Mouse (Mus musculus): ENCODE measurements around the gene Efcab11.
"Not testable (repeated sequence)": the region's sequence is repeated elsewhere in the genome, so short reads cannot be mapped to it uniquely, and the experiment has no call there.

The Efcab11 gene

DNA sequence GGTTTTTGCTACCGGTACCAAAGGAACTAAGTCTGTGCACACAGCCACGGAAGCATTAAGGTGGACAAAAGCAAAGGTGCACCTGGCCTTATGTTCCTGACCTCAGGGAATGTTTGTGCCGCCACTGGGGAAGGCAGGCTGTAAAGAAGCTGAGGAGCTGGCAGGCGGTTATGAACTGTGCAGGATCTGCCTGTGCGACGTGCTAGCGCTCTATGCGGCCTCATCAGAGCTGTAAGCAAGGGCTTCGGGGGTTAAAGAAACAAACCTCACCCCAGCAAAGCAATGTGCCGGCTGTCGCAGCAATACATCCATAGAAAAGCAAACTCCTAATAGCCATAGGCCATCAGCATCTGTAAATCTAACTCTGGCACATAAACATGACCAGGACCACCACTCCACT lies 46.1 kb downstream of the Efcab11 start:
- CTCF ChIA-PET: interaction anchor here in 3 of 4 experiments (0.7 to 1.3 kb wide), 5 partner anchors 17 to 1050 kb away, joined by 3 to 8 read pairs (median 3); no protein-coding TSS in a partner anchor

DNA sequence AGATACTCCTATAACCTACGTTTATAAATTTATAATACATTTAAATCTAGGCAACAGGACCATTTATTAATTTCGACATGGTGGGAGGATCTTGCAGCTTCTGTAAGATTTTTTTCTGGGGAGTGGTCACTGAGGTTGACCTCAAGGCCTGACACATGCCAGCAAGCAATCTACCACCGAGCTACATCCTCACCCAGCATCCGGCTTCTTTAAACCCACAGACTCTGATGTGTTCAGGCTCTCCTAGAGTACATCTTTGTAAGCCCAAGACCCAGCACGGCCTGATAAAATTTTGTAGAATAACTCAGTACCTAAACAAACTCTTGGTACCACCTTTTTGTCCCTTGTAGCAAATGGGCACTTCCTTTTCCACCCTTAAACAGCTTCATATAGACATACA lies 46.7 kb downstream of the Efcab11 start:
- ChIA-PET POLR2A (interaction anchor here in 1 of 4 experiments (0.7 kb wide), 1 partner anchor 9 kb away, joined by 3 read pairs; no protein-coding TSS in a partner anchor), CTCF (interaction anchor here in 1 of 4 experiments (0.9 to 1.3 kb wide), 2 partner anchors 297 to 1049 kb away, joined by 3 read pairs; no protein-coding TSS in a partner anchor)

More for the DNA sequence above, 46.1 kb downstream of the Efcab11 start:
- POLR2A ChIA-PET: no interaction called here

DNA sequence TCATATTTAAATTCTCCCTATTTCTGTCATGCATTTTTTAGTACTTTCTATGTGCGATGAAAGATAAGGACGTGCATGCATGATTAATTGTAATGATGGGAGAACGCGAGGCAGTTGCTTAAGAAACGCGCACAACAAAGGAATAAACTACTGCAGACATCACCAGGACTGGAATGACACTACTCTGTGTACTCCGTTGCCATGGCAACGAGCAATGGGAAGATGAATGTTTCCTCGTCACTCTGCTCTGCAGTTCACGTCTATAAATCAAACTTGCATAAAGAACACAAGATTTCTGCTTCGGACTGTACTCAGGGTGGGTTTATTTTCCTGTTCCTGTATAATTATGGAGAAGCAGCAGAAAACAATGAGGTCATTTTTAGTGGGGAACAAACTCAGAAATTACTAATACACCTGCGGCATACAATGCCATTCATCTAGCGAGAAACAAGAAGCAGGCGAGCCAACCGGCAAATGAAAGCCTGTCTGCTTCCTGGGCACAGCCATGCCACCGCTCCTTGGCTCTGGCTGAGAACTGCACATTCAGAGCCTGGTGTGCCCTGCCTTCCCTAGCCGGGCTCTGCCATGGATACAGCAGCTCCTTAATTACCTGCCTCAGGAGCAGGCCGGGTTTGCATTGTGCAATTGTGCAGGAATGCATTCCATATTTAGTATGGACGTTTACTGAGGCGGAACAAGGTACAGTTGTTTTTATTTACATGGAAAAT lies 47.7 kb downstream of the Efcab11 start:
- ChIA-PET POLR2A (interaction anchor here in 1 of 4 experiments (0.7 kb wide), 1 partner anchor 8 kb away, joined by 3 read pairs; no protein-coding TSS in a partner anchor), CTCF (interaction anchor here in 1 of 4 experiments (0.5 kb wide), 1 partner anchor 664 kb away, joined by 6 read pairs; no protein-coding TSS in a partner anchor)

GRCm38 (mm10) chr12:99833476-99833875 lies 50.8 kb downstream of the Efcab11 start:
- POLR2A ChIA-PET: interaction anchor here in 1 of 4 experiments (0.7 kb wide), 1 partner anchor 1098 kb away, joined by 3 read pairs; no protein-coding TSS in a partner anchor
- CTCF ChIA-PET: interaction anchor here in 3 of 4 experiments (0.6 to 1.3 kb wide), 4 partner anchors 388 to 749 kb away, joined by 3 to 7 read pairs (median 3); no protein-coding TSS in a partner anchor

DNA sequence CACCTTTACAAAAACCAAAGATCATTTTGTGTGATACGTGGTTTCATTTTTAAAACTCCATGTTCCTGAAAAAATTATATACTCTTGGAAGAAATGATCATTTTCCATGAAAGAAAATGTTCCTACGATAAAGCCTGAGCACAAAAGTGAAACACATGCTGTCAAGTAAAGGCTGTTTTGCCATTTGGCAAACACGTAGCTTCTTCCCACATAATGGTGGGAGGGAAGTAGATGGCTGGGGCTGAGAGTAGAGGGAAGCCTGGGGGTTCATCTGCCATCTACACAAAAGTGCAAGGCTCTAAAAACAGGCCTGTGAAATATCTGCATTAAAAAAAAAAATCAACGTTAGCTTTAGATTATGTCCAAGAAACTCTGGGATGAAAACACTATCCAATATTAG lies 61.6 kb downstream of the Efcab11 start:
- POLR2A ChIA-PET: interaction anchor here in 1 of 4 experiments (0.6 kb wide), 1 partner anchor 673 kb away, joined by 3 read pairs; no protein-coding TSS in a partner anchor
- CTCF ChIA-PET: no interaction called here

- ChIA-PET CTCF (no interaction called here), POLR2A (no interaction called here)
These were observed 62.8 kb downstream of the Efcab11 start for GRCm38 (mm10) chr12:99821309-99821934.

GRCm38 (mm10) chr12:99819186-99819974 lies 64.9 kb downstream of the Efcab11 start:
- POLR2A ChIA-PET: interaction anchor here in 1 of 4 experiments (0.6 kb wide), 2 partner anchors 298 to 847 kb away, joined by 4 to 5 read pairs; no protein-coding TSS in a partner anchor
- CTCF ChIA-PET: interaction anchor here in 3 of 4 experiments (0.6 to 0.7 kb wide), 3 partner anchors 27 to 647 kb away, joined by 3 to 6 read pairs (median 5); no protein-coding TSS in a partner anchor

GRCm38 (mm10) chr12:99818006-99818405 lies 66.2 kb downstream of the Efcab11 start:
- ChIA-PET CTCF (interaction anchor here in 1 of 4 experiments (0.7 kb wide), 1 partner anchor 91 kb away, joined by 3 read pairs; no protein-coding TSS in a partner anchor), POLR2A (interaction anchor here in 1 of 4 experiments (0.9 kb wide), 1 partner anchor 35 kb away, joined by 3 read pairs; no protein-coding TSS in a partner anchor)

DNA sequence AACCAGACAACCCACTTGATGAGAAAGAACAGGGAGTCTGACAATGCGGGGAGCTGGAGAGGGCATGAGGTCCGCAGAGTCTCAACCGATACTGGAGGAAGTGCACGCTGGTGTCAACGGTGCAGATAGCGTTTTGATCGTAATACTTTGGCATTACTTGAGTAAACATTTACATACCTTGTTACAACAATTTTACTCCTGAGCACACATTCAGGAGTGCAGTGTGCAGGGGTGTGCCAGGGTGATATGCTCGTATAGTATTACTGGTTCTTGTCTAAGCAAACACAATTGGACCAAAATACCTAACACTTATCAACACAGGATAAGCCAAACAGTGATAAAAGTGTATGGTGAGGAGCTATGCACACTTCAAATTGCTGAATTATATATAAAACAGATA lies 69.0 kb downstream of the Efcab11 start:
- CTCF ChIA-PET: interaction anchor here in 1 of 4 experiments (0.6 kb wide), 1 partner anchor 731 kb away, joined by 4 read pairs; no protein-coding TSS in a partner anchor
- POLR2A ChIA-PET: interaction anchor here in 1 of 4 experiments (0.6 kb wide), 1 partner anchor 39 kb away, joined by 3 read pairs; no protein-coding TSS in a partner anchor

DNA sequence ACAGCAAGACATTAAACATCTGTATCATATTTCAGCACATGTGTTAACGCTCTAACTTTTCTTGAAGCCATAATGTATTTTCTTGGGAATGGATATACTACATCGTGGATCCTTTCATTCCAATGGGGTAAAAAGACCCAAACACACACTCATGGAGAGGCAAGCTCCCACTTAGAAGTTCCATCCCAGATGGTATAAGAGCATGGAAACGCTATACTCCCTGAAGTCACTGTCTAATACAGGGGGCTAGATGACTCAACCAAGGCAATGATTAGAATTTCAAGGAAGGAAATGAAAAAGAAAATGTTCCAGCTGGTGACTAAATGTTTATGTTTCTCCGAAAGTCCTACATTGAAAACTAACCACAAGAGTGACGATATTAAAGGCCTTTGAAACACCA lies 76.3 kb downstream of the Efcab11 start:
- ChIA-PET CTCF (no interaction called here), POLR2A (no interaction called here)

GRCm38 (mm10) chr12:99806741-99807140 lies 77.5 kb downstream of the Efcab11 start:
- CTCF ChIA-PET, POLR2A ChIA-PET: not testable (repeated sequence)

DNA sequence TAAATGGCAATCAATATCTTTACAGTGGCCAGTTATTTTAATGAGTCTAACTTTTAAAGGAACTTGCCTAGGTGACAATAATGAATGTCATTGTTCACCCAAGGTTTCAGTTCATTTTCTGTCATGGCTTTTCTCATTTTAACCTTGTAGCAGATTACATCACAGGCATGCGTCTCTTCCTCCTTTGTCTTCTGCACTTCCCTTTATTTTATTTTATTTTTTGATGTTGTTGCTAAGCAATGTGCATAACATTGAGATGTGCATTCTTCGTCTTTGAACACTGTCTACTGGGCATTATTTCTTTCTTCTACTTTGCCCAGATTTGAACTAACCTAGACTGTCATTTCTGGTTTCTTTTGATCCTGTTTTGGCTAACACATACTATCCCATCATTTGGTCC lies 88.3 kb downstream of the Efcab11 start:
- ChIA-PET POLR2A (interaction anchor here in 1 of 4 experiments (0.5 kb wide), 1 partner anchor 29 kb away, joined by 5 read pairs; no protein-coding TSS in a partner anchor), CTCF (no interaction called here)

DNA sequence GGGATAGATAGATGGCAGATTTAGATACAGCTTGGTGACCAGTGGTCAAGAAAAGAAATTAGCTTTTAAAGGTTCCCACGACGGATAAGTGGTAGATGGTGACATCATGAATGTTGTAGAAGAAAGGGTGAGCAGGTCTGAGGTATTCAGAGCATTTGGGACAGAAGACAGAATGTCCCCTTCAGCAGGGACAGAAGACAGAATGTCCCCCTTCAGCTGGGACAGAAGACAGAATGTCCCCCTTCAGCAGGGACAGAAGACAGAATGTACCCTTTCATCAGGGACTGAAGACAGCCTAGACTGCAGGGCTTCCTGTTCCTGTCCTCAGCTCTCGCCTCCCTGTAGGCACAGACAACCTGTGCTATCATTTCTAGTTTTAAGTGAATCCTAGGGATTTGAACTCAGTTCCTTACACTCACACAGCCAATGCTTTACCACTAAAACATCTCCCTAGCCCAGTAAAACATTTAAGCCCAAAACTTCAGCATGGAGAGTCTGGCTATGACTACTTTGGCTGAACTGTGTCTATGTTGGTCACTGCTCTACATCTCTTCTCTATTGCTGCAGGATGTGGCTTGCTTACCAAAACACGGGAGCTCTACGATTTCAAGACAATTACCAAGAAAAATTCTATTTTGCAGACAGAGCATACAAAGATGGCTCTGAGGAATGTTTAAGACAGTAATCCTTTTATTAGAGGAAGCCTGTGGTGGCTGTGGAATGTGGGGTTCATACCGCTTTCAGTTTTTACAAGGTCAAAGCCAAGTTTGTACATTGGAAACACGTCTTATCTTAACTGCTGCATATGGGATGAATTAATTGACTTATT lies 89.2 kb downstream of the Efcab11 start:
- ChIA-PET POLR2A (no interaction called here), CTCF (no interaction called here)

DNA sequence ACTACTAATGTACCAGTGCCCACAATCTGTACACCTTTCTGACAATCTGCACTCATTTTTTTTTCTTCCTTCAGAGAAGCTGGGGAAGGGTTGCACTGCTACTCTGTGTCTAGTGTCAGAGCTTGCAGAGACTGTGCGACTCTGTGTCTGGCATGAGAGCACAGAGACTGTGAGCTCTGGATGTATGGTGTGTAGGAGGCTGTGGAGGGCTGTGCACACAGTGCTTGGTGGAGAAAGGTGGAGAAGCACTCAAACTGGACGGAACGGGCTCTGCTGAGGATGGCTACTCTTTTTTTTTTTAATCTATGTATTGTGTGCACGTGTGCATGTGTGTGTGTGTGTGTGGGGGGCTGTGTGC lies 90.1 kb downstream of the Efcab11 start:
- ChIA-PET CTCF (no interaction called here), POLR2A (no interaction called here)

DNA sequence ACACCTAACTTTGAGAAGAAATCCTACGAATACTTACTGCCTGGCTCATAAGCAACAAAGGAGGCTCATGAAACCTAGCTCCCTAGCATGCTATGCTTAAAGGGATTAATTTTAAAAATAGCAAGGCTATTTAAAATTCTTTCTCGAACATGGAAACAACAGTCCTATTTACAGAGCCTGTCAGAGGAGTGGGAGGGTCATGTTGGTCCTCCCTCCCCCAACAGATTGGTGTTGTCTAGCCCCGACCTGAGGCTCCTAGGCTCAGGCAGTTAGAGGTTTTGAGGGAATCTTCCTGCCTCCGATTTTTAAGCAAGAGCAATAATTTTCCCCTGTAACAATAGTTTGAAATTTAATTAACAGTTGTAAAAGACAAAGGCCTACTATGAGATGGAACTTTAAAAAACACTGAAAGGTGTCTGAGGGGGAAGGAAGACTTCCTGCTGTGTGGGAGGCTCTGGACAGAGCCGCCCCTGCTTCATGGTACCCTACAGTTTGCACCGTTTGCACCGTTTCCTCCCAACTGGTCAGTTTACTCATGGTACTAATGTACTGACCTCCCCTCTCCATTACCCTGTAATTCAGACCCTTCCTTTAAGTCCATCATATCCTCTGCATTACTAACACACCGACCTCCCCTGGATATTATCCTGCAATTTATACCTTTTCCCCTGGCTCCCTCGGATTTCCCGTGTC lies 90.6 kb downstream of the Efcab11 start:
- ChIA-PET POLR2A (no interaction called here), CTCF (no interaction called here)

- POLR2A ChIA-PET: interaction anchor here in 1 of 4 experiments (1.0 kb wide), 1 partner anchor 10 kb away, joined by 3 read pairs; no protein-coding TSS in a partner anchor
- CTCF ChIA-PET: no interaction called here
These were observed 94.8 kb downstream of the Efcab11 start for GRCm38 (mm10) chr12:99789283-99789960.

DNA sequence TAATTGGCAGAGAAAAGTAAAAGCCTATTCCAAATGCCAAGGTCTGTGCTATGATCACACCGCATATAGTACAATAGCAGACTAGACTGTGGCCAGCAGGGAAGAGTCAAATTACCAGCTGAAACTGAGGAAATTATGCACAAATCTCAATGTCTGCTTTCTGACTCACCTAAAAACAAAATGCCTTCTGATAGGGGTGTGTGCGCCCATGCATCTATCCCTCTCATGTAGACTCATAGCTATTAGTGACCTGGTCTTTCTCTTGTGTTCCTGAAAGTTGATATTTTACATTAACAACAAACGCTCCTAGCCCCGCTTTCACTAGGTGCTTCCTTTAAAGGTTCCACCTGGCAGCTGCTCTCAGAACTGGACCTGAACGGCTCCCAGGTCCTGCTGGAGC lies 102.5 kb downstream of the Efcab11 start:
- ChIA-PET POLR2A (interaction anchor here in 2 of 4 experiments (0.8 to 1.4 kb wide), 3 partner anchors 14 to 63 kb away, joined by 3 to 4 read pairs (median 3); no protein-coding TSS in a partner anchor), CTCF (interaction anchor here in 1 of 4 experiments (0.6 kb wide), 1 partner anchor 544 kb away, joined by 3 read pairs; no protein-coding TSS in a partner anchor)

All from embryonic stem cell, embryonic (primary cell).